Mouse (Mus musculus) embryonic fibroblast, embryonic 13.5 days (primary cell): ENCODE results near the gene Cog2.

Experiments used
- CTCF ChIP-seq: IDR thresholded peaks from 2 replicates; pipeline ENCODE4 v1.5.1; 2011; ENCODE audit warnings: mild to moderate bottlenecking, control low read depth, low read length, moderate library complexity, borderline replicate concordance; ENCODE audit not compliant: insufficient read depth
- POLR2A ChIP-seq: IDR thresholded peaks from 2 replicates; pipeline ENCODE4 v1.6.1; 2011; ENCODE audit warnings: low read depth, mild to moderate bottlenecking, control low read depth, low read length, moderate library complexity

DNA sequence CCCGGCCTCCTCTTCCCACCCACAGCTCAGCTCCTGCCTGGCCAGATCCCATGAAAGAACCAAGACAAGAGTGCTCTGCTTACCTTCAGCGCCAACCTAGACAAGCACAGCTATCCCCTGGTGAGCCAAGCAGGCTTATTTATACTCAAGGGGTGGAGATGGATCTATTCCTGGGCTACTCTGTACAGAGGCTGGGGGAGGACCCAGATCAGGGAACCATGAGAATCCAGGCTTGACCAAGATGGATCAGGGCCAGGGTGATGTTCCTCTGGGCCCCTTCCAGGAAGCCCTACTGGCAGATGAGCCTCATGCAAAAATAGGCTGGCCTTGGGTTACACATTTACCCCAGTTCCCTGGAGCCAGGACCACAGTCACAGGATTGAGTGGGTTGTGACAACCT is 49.0 kb downstream of the Cog2 start, which contains the start of gene Agt:
- TF ChIP-seq CTCF (no peak), POLR2A (no peak)
